Mouse (Mus musculus) urinary bladder, postnatal 36 days (tissue): ENCODE data around the gene Hes2.
A peak's percentile ranks its signal among the peaks of the same experiment; 100 is the strongest.

Experiments used
- DNase-seq, 2 experiments: peaks; one replicate each; pipeline ENCODE4 v3.0.0; 2022; ENCODE audit warnings: low spot score in 2 of 2, mixed read lengths in 1 of 2

Hes2 gene

GRCm38 (mm10) chr4:152158585-152159284, at the start of gene Hes2:
Gene Hes2, plus strand, starts transcription at chr4:152158867.
- peak; percentile 38 to 55 for DNase-seq

GRCm38 (mm10) chr4:152109509-152109908, 49.2 kb upstream of the Hes2 start:
- DNase-seq, result no peak

DNA sequence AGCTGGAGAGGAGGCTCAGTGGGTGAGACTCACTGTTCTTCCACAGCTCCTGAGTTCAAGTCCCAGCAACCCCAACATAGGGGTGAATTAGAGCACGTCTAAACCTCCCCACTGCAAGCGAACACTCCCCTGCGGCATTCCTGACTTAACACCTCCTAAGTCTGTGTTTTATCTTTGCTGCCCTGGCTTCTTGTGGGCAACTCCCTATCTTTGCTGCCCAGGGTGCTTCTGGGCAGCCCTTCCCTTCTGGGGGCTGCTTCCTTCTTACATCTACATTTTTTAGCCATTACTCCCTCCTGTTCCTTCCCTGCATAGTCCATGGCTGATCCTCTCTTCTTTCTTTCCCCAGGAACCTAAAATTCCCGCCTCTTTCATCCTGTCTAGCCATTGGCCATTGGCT, 48.0 kb upstream of the Hes2 start:
- no peak for DNase-seq

GRCm38 (mm10) chr4:152112329-152112728, 46.3 kb upstream of the Hes2 start:
- DNase-seq, result no peak

DNA sequence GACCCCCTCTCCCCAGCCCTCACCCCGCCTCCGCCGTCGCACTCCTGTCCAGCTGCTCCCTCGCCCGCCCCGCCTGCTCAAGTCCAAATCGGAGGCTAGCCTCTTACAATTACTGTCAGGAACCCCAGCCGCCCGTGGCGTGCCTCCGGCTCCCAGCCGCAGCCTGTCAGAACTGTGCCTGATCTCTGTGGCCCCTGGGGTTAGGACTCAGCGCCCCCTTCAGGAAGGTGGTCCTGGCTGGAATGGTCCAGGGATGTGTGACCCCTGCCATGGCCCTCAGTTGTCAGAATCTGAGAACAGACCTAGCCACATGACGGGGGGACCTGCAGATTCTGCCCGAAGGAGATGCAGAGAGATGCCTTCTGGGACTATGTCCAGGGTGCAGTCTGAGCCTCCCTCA, 44.6 kb upstream of the Hes2 start:
- no peak for DNase-seq

DNA sequence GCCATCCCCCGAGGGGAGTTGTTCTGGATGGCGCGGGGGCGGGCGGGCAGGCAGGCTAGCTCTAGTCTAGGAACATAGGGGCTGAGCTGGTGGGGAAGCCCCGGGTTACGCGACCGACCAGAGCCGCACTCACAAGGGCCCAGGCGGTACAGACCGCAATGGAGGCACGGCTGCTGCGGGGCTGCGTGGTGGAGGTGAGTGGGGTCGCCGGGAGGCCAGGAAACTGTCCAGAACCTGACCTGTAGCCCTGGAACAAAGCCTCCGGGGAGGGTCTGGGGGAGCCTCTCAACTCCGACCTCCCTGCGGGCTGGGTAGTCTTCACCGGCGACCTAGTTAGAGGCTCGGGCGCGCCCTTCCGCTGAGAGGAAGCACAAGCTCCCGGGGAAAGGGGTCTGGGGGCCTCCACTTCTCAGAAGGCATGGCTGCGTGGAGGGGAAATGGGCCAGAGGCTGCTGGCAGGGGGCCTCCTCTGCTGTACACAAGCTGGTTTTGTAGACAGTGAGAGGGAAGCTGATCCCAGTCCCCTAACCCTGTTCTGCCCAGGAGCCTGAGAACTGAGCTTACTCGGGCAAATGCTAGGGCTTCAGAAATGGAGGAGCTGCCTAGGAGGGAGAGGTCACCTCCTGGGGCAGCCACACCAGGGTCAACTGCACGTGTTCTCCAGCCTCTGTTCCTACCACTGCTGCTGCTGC, 42.6 kb upstream of the Hes2 start, which contains the start of gene Tnfrsf25:
Tnfrsf25 (plus strand) TSS at position 14 of the 692 bp plus-strand sequence.
- no peak for DNase-seq

- no peak for DNase-seq
These were observed 41.1 kb upstream of the Hes2 start for GRCm38 (mm10) chr4:152117538-152117937.

GRCm38 (mm10) chr4:152119396-152120292, 39.0 kb upstream of the Hes2 start:
- DNase-seq, result no peak

GRCm38 (mm10) chr4:152120311-152121182, 38.1 kb upstream of the Hes2 start:
- no peak for DNase-seq

DNA sequence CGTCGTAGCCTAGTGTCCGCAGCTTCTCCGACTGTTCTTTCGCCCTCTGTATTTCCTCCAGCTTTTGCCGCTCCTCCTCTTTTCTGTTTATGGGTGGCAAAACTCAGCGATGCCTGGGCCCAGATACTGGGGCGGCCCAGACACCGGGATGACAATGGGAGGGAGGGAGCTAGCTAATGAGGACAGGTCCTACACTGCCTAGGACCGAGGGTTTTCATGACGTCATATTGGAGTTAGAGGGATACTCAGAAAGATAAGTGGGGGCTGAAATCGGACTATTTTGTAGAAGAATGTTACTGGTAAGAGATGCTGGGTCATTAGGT, 37.5 kb upstream of the Hes2 start:
- no peak for DNase-seq

GRCm38 (mm10) chr4:152124361-152124961, 34.2 kb upstream of the Hes2 start:
- no peak for DNase-seq

DNA sequence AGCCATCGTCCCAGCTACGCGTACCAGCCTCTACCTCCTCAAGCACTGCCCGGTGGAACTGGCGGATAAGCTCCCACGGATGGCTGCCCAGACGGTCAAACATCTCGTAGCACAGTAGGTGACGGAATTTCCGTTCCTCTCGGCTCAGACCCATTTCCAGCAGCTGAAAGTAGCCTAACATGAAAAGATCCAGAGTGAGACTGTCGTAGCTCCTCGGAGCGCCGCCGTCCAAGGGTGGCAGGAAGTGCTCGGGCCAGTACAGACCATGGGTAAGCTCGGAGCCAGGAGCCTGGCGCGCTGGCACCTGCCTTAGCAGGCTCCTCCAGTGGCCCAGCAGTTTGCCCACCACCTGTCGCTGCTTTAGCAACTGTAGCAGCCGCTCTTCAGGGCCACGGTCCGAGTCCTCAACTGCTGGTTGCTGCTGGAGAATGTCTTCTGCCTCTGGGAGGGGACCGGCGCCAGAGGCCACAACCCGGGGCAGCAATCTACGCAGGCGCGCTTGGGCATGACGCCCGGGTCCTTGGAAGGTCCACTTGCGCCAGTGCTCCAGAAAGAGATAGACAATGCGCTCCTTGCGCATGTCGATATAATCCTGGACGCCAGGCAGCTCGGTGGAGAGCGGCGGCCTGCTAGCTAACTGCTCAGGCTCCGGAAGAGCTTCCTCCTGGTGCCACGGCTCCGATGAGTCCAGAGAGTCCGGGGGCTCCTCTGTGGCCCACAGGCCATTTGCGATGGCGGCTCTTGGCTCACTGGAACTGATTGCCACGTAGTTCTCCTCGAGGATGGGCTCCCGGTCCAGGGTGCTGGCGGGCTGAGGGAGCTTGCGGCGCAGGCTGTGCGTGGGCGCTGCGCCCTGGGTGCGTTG, 33.3 kb upstream of the Hes2 start:
- DNase-seq, result peak in 1 of 2 experiments; percentile 60

DNA sequence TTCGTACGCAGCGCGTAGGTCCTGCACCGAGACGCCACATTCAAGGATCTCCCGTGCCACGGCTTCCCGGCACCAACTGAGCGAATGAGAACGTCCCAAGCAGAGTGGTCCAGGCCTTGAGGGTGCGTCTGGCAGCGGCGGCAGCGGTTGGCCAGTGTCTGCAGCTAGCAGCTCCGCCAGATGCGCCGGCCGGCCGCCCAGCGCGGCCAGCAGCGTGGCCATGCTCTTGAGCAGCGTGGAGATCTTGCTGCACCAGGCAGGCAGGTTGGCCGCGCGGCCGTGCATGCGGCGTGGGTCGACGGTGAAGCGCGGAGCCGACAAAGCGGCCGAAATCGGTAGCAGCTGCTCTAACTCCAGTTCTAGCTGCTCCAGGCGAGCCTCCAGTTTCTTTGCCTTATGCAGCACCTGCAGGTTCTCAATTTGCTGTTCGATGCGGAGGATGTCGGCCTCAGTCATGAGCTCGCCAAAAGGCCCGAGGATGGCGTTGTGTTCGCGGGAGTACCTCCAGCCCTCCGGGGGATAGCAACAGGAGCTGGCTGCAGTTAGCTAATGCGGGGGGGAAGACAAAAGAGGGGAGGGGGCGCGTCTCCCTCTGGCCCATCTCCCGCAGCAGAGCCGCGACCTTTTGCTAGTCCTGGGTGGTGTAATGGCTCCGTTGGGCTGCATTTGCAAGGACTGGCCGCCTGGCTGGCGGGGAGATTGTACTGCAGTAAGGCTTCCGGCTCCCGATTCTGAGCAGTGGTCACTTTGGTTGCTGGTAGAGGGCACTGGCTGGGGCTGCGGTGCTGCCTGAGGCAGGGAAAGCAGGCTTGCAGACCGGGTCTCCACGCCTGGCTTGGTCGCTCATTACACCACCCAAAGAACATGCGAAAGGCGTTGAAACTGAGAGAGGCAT, 32.4 kb upstream of the Hes2 start:
- DNase-seq, result no peak

- DNase-seq, result no peak
These were observed 30.8 kb upstream of the Hes2 start for GRCm38 (mm10) chr4:152127884-152128283.

GRCm38 (mm10) chr4:152128784-152129183, 29.9 kb upstream of the Hes2 start:
- DNase-seq, result no peak

DNA sequence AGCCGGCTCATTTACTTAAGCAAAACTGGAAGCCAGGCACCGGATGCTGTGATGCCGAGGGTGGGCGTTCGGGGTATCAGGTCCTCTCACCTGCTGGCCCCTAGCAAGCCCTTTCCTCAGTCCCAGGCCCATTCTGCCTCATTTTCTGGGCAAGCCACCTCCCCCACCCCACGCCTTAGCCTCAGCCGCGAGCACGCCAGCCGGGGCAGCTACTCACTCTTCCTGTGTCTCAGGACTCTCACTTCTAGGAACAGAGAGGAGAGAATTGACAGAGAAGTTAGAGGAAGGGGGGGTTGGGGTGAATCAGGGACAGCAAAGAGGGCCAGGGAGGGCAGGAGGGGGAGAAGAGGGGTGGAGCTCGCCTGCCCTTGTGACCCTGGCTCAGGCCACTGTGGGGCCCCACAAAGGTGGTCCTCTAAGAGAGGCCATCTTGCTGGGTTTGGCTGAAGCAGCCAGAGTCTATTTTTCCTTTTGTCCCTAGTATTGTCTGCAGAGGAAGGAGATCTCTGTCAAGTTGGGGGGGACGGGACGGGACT, 29.2 kb upstream of the Hes2 start:
- no peak for DNase-seq

DNA sequence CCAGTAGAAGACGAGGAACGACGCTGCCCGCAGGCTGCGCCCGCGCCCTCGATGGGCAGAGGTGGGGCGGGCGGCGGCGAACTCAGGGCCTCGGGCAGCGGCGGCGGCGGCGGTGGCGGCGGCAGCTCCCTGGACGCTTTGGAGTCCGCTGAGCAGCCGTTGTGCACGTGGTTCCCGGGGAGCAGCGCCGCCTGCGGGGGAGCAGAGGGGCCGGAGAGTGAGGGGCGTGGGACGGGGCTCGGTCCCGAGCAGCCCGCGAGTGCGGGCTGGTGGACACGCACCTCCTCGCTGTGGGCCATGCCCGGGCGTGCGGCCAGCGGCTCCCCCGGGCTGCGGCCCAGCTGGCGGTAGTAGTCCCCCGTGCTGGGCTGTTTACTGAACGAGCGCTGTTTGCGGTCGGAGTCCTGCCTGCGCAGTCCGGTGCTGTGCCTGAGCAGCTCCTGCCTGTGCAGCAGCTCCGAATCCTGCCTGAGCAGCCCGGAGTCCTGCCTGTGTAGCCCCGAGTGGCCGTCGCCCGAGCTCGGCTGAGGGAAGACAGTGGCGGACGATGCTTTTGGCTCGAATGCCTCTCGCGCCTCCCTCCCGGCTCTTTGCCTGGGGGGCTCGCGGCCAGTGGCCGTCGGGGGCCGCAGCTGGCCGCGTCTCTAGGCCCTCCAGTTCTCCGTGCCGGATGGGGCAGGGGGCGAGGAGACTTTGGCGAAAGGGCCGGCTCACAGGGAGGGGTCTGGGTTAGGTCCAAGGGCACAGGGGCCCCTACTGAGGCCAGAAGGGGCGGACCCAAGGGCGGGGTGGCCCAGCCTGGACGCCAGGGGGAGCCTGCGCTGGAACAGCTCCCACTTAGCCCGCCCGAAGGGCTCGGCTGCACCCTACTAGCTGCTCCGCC, 27.7 kb upstream of the Hes2 start:
- DNase-seq, result peak; percentile 58 to 59
